Mouse (Mus musculus): Measurements from ENCODE around the gene Spata25.

DNA sequence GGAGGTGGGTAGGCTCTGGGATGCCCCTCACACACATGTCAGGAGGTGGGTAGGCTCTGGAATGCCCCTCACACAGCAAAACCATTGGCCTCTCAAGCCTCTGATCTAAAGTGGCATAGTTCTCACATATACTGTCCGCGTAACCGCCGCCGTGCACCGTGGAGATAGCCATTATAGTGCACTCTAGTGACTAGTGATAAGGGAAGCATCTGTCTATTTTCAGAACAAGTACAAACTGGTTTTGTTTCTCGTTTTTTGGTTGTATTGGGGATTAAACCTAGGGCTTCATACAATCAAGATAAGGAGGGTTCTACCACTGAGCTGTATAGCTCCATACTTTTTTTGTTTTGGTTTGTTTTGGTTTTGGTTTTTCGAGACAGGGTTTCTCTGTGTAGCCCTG is 12.5 kb downstream of the Spata25 start:
- TF ChIP-seq CTCF (IDR thresholded peaks at IDR 0.05; ENCODE audit: low read depth), result no peak
- TF ChIP-seq EP300 (optimal IDR thresholded peaks at IDR 0.05), result no peak
